Mouse (Mus musculus): ENCODE results near the gene Wwc2. TPM values are rescaled to one million over a fixed set of nuclear protein-coding genes. Genes with fewer than 3 reads are reported as not detected.

Gene Wwc2
- polyA plus RNA-seq, 1 experiment, result 1.9 TPM

GRCm38 (mm10) chr8:47935461-47935860, 55.3 kb downstream of the Wwc2 start:
- 78% methylated on average over 5 of the region's 5 CpGs for WGBS
- H3K27ac ChIP-seq (ENCODE audit: insufficient read depth, low read length), result no peak overlapping the region
- no peak for DNase-seq (ENCODE audit: low read depth in 1 of 2, low spot score in 2 of 2)

GRCm38 (mm10) chr8:47933087-47933486, 57.6 kb downstream of the Wwc2 start:
- no peaks in the 10 kb centered on the region for H3K27me3 ChIP-seq (ENCODE audit: control insufficient read depth, insufficient read depth, low read length)
- H3K4me3 ChIP-seq (ENCODE audit: extremely low read depth, insufficient read depth, insufficient read length), result no peak overlapping the region
- no peak overlapping the region for H3K27ac ChIP-seq (ENCODE audit: insufficient read depth, low read length)
- WGBS, result 89% methylated on average over 3 of the region's 3 CpGs
- H3K4me1 ChIP-seq (ENCODE audit: control insufficient read depth, insufficient read depth, insufficient read length), result no peaks in the 10 kb centered on the region
- no peak for DNase-seq (ENCODE audit: low read depth in 1 of 2, low spot score in 2 of 2)
- no peaks in the 10 kb centered on the region for H3K36me3 ChIP-seq (ENCODE audit: control insufficient read depth, insufficient read depth, low read length)
- TF ChIP-seq POLR2A (IDR thresholded peaks at IDR 0.05; ENCODE audit: low read depth, low read length), result no peak
- TF ChIP-seq CTCF (IDR thresholded peaks at IDR 0.05; ENCODE audit: extremely low read depth, insufficient read depth, insufficient read length, insufficient replicate concordance), result no peak

More at GRCm38 (mm10) chr8:47935461-47935860, 55.3 kb downstream of the Wwc2 start:
- no peaks in the 10 kb centered on the region for H3K36me3 ChIP-seq (ENCODE audit: control insufficient read depth, insufficient read depth, low read length)
- no peak overlapping the region for H3K4me3 ChIP-seq (ENCODE audit: extremely low read depth, insufficient read depth, insufficient read length)
- no peaks in the 10 kb centered on the region for H3K27me3 ChIP-seq (ENCODE audit: control insufficient read depth, insufficient read depth, low read length)
- H3K4me1 ChIP-seq (ENCODE audit: control insufficient read depth, insufficient read depth, insufficient read length), result no peaks in the 10 kb centered on the region
- TF ChIP-seq CTCF (IDR thresholded peaks at IDR 0.05; ENCODE audit: extremely low read depth, insufficient read depth, insufficient read length, insufficient replicate concordance) (no peak), POLR2A (IDR thresholded peaks at IDR 0.05; ENCODE audit: low read depth, low read length) (no peak)

DNA sequence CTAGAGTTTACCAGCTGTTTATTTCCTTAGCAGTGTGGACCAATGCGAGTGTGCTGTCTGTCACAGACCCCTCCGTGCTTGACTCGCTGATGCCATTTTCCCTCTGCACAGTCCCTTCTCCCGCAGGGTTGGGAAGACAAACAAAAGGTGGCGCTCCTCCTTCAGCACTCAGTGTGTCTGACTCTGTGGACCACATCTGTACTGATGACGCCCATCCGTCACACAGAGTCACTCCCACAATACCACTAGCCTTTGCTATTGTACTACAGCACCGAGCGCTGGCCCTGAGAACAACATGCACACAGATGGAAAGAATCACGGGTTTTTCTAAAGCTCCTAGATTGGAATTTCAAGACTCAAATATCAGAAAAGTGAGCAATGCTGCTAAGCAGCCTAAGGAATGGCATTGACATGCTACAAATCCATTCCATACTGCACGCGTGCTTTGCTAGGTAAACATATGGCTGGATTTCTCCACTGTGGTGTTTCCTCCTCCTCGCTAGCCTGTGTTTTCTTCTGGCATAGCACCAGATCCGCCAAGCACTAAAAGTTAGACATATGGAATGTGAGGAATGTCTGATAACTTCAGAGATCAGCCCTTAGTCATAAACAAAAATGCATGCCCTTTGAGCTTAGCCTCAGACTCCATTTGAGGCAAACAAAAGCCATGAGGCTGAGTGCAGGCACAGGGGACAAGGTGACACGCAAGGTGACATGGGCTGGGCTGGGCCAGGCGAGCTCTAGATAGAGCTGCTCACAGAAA, 58.5 kb downstream of the Wwc2 start:
- TF ChIP-seq CTCF (IDR thresholded peaks at IDR 0.05; ENCODE audit: extremely low read depth, insufficient read depth, insufficient read length, insufficient replicate concordance), result no peak
- no peak for TF ChIP-seq POLR2A (IDR thresholded peaks at IDR 0.05; ENCODE audit: low read depth, low read length)
- DNase-seq (ENCODE audit: low read depth in 1 of 2, low spot score in 2 of 2), result no peak
- Histone ChIP-seq H3K4me3 (ENCODE audit: extremely low read depth, insufficient read depth, insufficient read length) (no peak overlapping the region), H3K36me3 (ENCODE audit: control insufficient read depth, insufficient read depth, low read length) (no peaks in the 10 kb centered on the region), H3K4me1 (ENCODE audit: control insufficient read depth, insufficient read depth, insufficient read length) (no peaks in the 10 kb centered on the region), H3K27me3 (ENCODE audit: control insufficient read depth, insufficient read depth, low read length) (no peaks in the 10 kb centered on the region), H3K27ac (ENCODE audit: insufficient read depth, low read length) (no peak overlapping the region)
- WGBS, result 91% methylated on average over 16 of the region's 16 CpGs

- no peak for TF ChIP-seq CTCF (IDR thresholded peaks at IDR 0.05; ENCODE audit: extremely low read depth, insufficient read depth, insufficient read length, insufficient replicate concordance)
- no peak for DNase-seq (ENCODE audit: low read depth in 1 of 2, low spot score in 2 of 2)
- H3K27me3 ChIP-seq (ENCODE audit: control insufficient read depth, insufficient read depth, low read length), result no peaks in the 10 kb centered on the region
Measured at GRCm38 (mm10) chr8:47931371-47931770, 59.4 kb downstream of the Wwc2 start.

DNA sequence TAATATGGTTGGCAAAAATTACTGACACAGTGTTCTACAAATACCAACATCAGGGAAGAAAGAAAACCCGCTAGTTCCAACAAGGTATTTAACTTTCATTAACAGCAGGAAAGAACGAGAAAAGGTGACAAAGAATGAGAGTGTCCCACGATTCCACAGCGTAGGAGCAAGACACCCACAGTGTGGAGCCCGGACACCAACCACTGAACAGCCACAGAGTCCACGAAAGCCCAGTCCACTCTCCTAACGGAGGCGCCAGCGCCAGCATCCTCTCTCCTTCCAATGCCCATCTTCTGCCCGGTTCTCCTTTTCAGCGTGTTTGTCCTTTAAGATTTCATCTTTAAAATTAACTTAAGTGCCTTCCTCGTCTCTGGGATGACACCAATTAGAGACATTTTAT, 61.1 kb downstream of the Wwc2 start:
- no peak for DNase-seq (ENCODE audit: low read depth in 1 of 2, low spot score in 2 of 2)
- H3K27ac ChIP-seq (ENCODE audit: insufficient read depth, low read length), result no peak overlapping the region
- no peak for TF ChIP-seq CTCF (IDR thresholded peaks at IDR 0.05; ENCODE audit: extremely low read depth, insufficient read depth, insufficient read length, insufficient replicate concordance)
- TF ChIP-seq POLR2A (IDR thresholded peaks at IDR 0.05; ENCODE audit: low read depth, low read length), result no peak
- no peak overlapping the region for H3K4me3 ChIP-seq (ENCODE audit: extremely low read depth, insufficient read depth, insufficient read length)
- WGBS, result 91% methylated on average over 12 of the region's 12 CpGs
- H3K36me3 ChIP-seq (ENCODE audit: control insufficient read depth, insufficient read depth, low read length), result no peaks in the 10 kb centered on the region
- no peaks in the 10 kb centered on the region for H3K27me3 ChIP-seq (ENCODE audit: control insufficient read depth, insufficient read depth, low read length)
- H3K4me1 ChIP-seq (ENCODE audit: control insufficient read depth, insufficient read depth, insufficient read length), result no peaks in the 10 kb centered on the region

More at GRCm38 (mm10) chr8:47931371-47931770, 59.4 kb downstream of the Wwc2 start:
- 93% methylated on average over 7 of the region's 7 CpGs for WGBS
- Histone ChIP-seq H3K27ac (ENCODE audit: insufficient read depth, low read length) (no peak overlapping the region), H3K4me1 (ENCODE audit: control insufficient read depth, insufficient read depth, insufficient read length) (no peaks in the 10 kb centered on the region), H3K36me3 (ENCODE audit: control insufficient read depth, insufficient read depth, low read length) (no peaks in the 10 kb centered on the region), H3K4me3 (ENCODE audit: extremely low read depth, insufficient read depth, insufficient read length) (no peak overlapping the region)

- Histone ChIP-seq H3K27me3 (ENCODE audit: control insufficient read depth, insufficient read depth, low read length) (no peaks in the 10 kb centered on the region), H3K4me3 (ENCODE audit: extremely low read depth, insufficient read depth, insufficient read length) (no peak overlapping the region), H3K27ac (ENCODE audit: insufficient read depth, low read length) (no peak overlapping the region), H3K36me3 (ENCODE audit: control insufficient read depth, insufficient read depth, low read length) (no peaks in the 10 kb centered on the region), H3K4me1 (ENCODE audit: control insufficient read depth, insufficient read depth, insufficient read length) (no peaks in the 10 kb centered on the region)
- WGBS, result 74% methylated on average over 12 of the region's 12 CpGs
- TF ChIP-seq POLR2A (IDR thresholded peaks at IDR 0.05; ENCODE audit: low read depth, low read length), result no peak
- TF ChIP-seq CTCF (IDR thresholded peaks at IDR 0.05; ENCODE audit: extremely low read depth, insufficient read depth, insufficient read length, insufficient replicate concordance), result no peak
- no peak for DNase-seq (ENCODE audit: low read depth in 1 of 2, low spot score in 2 of 2)
Measured at GRCm38 (mm10) chr8:47928604-47929185, 62.0 kb downstream of the Wwc2 start.

- H3K4me1 ChIP-seq (ENCODE audit: control insufficient read depth, insufficient read depth, insufficient read length), result no peaks in the 10 kb centered on the region
- H3K36me3 ChIP-seq (ENCODE audit: control insufficient read depth, insufficient read depth, low read length), result no peaks in the 10 kb centered on the region
- TF ChIP-seq POLR2A (IDR thresholded peaks at IDR 0.05; ENCODE audit: low read depth, low read length) (no peak), CTCF (IDR thresholded peaks at IDR 0.05; ENCODE audit: extremely low read depth, insufficient read depth, insufficient read length, insufficient replicate concordance) (no peak)
- H3K4me3 ChIP-seq (ENCODE audit: extremely low read depth, insufficient read depth, insufficient read length), result no peak overlapping the region
- H3K27me3 ChIP-seq (ENCODE audit: control insufficient read depth, insufficient read depth, low read length), result no peaks in the 10 kb centered on the region
- no peak for DNase-seq (ENCODE audit: low read depth in 1 of 2, low spot score in 2 of 2)
- 91% methylated on average over 6 of the region's 6 CpGs for WGBS
- no peak overlapping the region for H3K27ac ChIP-seq (ENCODE audit: insufficient read depth, low read length)
Measured at GRCm38 (mm10) chr8:47924921-47925320, 65.8 kb downstream of the Wwc2 start.

Data from spleen, adult 2 months (tissue).